Mouse (Mus musculus) gastrocnemius, postnatal 36 days (tissue): ENCODE measurements at regions not wholly inside any gene's neighbourhood (a gene's known extent, or its start where the extent isn't known, plus 50 kb on each side); places are given as distances from the start of the nearest gene placed in this dataset.
"Not testable (repeated sequence)": the region's sequence is repeated elsewhere in the genome, so short reads cannot be mapped to it uniquely, and the experiment has no call there.

Experiments
- DNase-seq, 2 experiments: peaks; one replicate each; pipeline ENCODE4 v3.0.0; 2022
- intact Hi-C: fragments of 180-260 bp; cut with DNase I; formaldehyde crosslinking; loops from one replicate; pipeline ENCODE4 v1.15.1; 2025

- intact Hi-C loops: no loop called here
- DNase-seq: no peak
These were observed 317.4 kb upstream of the Tmpo start for GRCm38 (mm10) chr10:91498543-91498942.

- intact Hi-C loops: no loop called here
- no peak for DNase-seq
These were observed 283.6 kb upstream of the Tmpo start for GRCm38 (mm10) chr10:91464691-91465090.

- intact Hi-C loops: no loop called here
- no peak for DNase-seq
These were observed 267.0 kb upstream of the Tmpo start for GRCm38 (mm10) chr10:91447974-91448703.

- intact Hi-C loops: no loop called here
- DNase-seq: no peak
These were observed 262.2 kb upstream of the Tmpo start for GRCm38 (mm10) chr10:91443321-91443720.

GRCm38 (mm10) chr10:91440051-91440450 is 258.9 kb upstream of the Tmpo start:
- intact Hi-C loops: no loop called here
- no peak for DNase-seq

GRCm38 (mm10) chr10:91437917-91438316 is 256.8 kb upstream of the Tmpo start:
- DNase-seq: no peak
- intact Hi-C loops: no loop called here

GRCm38 (mm10) chr10:91436091-91436569 is 255.0 kb upstream of the Tmpo start:
- intact Hi-C loops: no loop called here

GRCm38 (mm10) chr10:91430281-91430680 is 249.2 kb upstream of the Tmpo start:
- intact Hi-C loops: no loop called here
- no peak for DNase-seq

More at GRCm38 (mm10) chr10:91436091-91436569, 255.0 kb upstream of the Tmpo start:
- DNase-seq: no peak

- intact Hi-C loops: no loop called here
- DNase-seq: no peak
These were observed 245.5 kb upstream of the Tmpo start for GRCm38 (mm10) chr10:91426584-91426983.

- intact Hi-C loops, DNase-seq: not testable (repeated sequence)
These were observed 244.7 kb upstream of the Tmpo start for GRCm38 (mm10) chr10:91425625-91426385.

GRCm38 (mm10) chr10:91424786-91425185 is 243.7 kb upstream of the Tmpo start:
- DNase-seq: no peak
- intact Hi-C loops: no loop called here

GRCm38 (mm10) chr10:91387255-91387654 is 206.1 kb upstream of the Tmpo start:
- intact Hi-C loops: no loop called here
- no peak for DNase-seq

- DNase-seq: no peak
- intact Hi-C loops: no loop called here
These were observed 203.3 kb upstream of the Tmpo start for GRCm38 (mm10) chr10:91384372-91384771.

GRCm38 (mm10) chr10:91376683-91377082 is 195.6 kb upstream of the Tmpo start:
- intact Hi-C loops: no loop called here
- no peak for DNase-seq

- intact Hi-C loops: no loop called here
- no peak for DNase-seq
These were observed 186.4 kb upstream of the Tmpo start for GRCm38 (mm10) chr10:91367488-91367887.

GRCm38 (mm10) chr10:91362587-91362986 is 181.5 kb upstream of the Tmpo start:
- DNase-seq: no peak
- intact Hi-C loops: no loop called here

GRCm38 (mm10) chr10:91361621-91362020 is 180.5 kb upstream of the Tmpo start:
- intact Hi-C loops: no loop called here
- no peak for DNase-seq

- intact Hi-C loops: no loop called here
These were observed 164.3 kb upstream of the Tmpo start for GRCm38 (mm10) chr10:91345465-91345864.

GRCm38 (mm10) chr10:91342083-91342482 is 161.0 kb upstream of the Tmpo start:
- DNase-seq: no peak
- intact Hi-C loops: no loop called here

More at GRCm38 (mm10) chr10:91345465-91345864, 164.3 kb upstream of the Tmpo start:
- DNase-seq: no peak

- intact Hi-C loops: no loop called here
- no peak for DNase-seq
These were observed 158.2 kb upstream of the Tmpo start for GRCm38 (mm10) chr10:91339361-91339760.

- DNase-seq: no peak
- intact Hi-C loops: no loop called here
These were observed 145.7 kb upstream of the Tmpo start for GRCm38 (mm10) chr10:91326661-91327312.
